Mouse (Mus musculus) ES-Bruce4 (cell line): ENCODE results near the gene Apod. TPM values are rescaled to one million over a fixed set of nuclear protein-coding genes. Genes with fewer than 3 reads are reported as not detected.

Experiments
- H3K27ac ChIP-seq: 2 replicates; pipeline ENCODE4 v1.5.1; 2012; ENCODE audit warnings: low read length, inconsistent platforms; ENCODE audit not compliant: insufficient read depth
- H3K27me3 ChIP-seq: 2 replicates; pipeline ENCODE4 v1.6.1; 2012; ENCODE audit warnings: mild to moderate bottlenecking, low read length, inconsistent platforms; ENCODE audit not compliant: control insufficient read depth, poor library complexity, insufficient read depth, severe bottlenecking
- H3K36me3 ChIP-seq: 2 replicates; pipeline ENCODE4 v1.6.1; 2012; ENCODE audit warnings: inconsistent platforms, mild to moderate bottlenecking, low read length, moderate library complexity; ENCODE audit not compliant: control insufficient read depth, poor library complexity, insufficient read depth, severe bottlenecking
- H3K4me1 ChIP-seq: one replicate; pipeline ENCODE4 v1.8.1; 2011; ENCODE audit warnings: low read length; ENCODE audit not compliant: control insufficient read depth, insufficient read depth
- H3K4me3 ChIP-seq: 2 replicates; pipeline ENCODE4 v1.5.1; 2011; ENCODE audit warnings: low read depth, mild to moderate bottlenecking, low read length
- H3K9ac ChIP-seq: 2 replicates; pipeline ENCODE4 v1.6.1; 2012; ENCODE audit warnings: low read depth, mild to moderate bottlenecking, inconsistent platforms; ENCODE audit not compliant: poor library complexity, severe bottlenecking
- H3K9me3 ChIP-seq: replicated peaks from 2 replicates; pipeline ENCODE4 v1.6.1; 2012; ENCODE audit warnings: mild to moderate bottlenecking, low read length, inconsistent platforms; ENCODE audit not compliant: control insufficient read depth, poor library complexity, insufficient read depth, severe bottlenecking
- CTCF ChIP-seq: IDR thresholded peaks from one replicate; pipeline ENCODE4 v1.8.1; 2011; ENCODE audit warnings: low read depth, low read length
- EP300 ChIP-seq: IDR thresholded peaks from 2 replicates; pipeline ENCODE4 v1.6.1; 2011; ENCODE audit warnings: low read depth, low read length; ENCODE audit not compliant: insufficient read depth
- POLR2A ChIP-seq: IDR thresholded peaks from one replicate; pipeline ENCODE4 v1.8.1; 2011; ENCODE audit warnings: low read length; ENCODE audit not compliant: insufficient read depth
- polyA plus RNA-seq: library from polyadenylated mRNA; stranded (reverse); fragments of >200 nt; gene quantifications from 2 replicates; pipeline ENCODE4 v1.2.4, GENCODE M21; 2011; ENCODE audit warnings: low read depth; ENCODE audit not compliant: missing spikeins, insufficient read depth, insufficient read length

Apod gene
- polyA plus RNA-seq, 1 experiment = 0.54 TPM

DNA sequence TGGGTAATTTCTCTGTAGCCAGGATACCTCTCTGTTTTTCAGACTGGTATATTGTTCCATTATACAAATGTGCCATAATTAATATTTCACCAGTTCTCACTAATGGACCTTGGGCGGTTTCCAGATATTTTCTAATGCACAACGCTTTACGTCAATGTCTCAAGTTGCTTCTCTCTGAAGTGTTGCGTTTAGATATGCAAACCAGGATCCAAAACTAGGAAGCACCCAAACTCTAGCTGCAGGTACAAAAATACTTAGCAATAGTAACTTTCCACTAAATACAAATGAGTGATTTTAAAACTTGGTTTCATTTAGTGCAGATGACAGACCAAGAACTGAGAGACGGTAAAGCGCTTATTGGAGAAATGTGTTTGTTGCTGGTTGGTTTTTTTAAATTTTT, 40.5 kb downstream of the Apod start:
- TF ChIP-seq CTCF = no peak
- no peak for TF ChIP-seq POLR2A
- no peak for TF ChIP-seq EP300
- no peaks in the 10 kb centered on the region for H3K27me3 ChIP-seq
- H3K4me3 ChIP-seq = peak overlapping the region; percentile 98
- no peaks in the 10 kb centered on the region for H3K9me3 ChIP-seq
- H3K27ac ChIP-seq = no peak overlapping the region
- peak overlapping the region; percentile 99 for H3K9ac ChIP-seq
- H3K36me3 ChIP-seq = peaks cover 11% of the 10 kb centered on the region
- H3K4me1 ChIP-seq = peaks cover 3% of the 10 kb centered on the region

- Histone ChIP-seq H3K36me3 (peaks cover 7% of the 10 kb centered on the region), H3K4me3 (no peak overlapping the region), H3K27me3 (no peaks in the 10 kb centered on the region), H3K4me1 (no peaks in the 10 kb centered on the region), H3K9ac (no peak overlapping the region), H3K9me3 (no peaks in the 10 kb centered on the region), H3K27ac (no peak overlapping the region)
- TF ChIP-seq CTCF (no peak), POLR2A (no peak), EP300 (no peak)
Observed at GRCm38 (mm10) chr16:31266692-31267091, 47.9 kb downstream of the Apod start.

- Histone ChIP-seq H3K9me3 (no peaks in the 10 kb centered on the region), H3K4me3 (no peak overlapping the region), H3K9ac (no peak overlapping the region), H3K36me3 (peaks cover 22% of the 10 kb centered on the region), H3K27me3 (no peaks in the 10 kb centered on the region), H3K27ac (no peak overlapping the region), H3K4me1 (peaks cover 1% of the 10 kb centered on the region)
- TF ChIP-seq POLR2A (no peak), CTCF (no peak), EP300 (no peak)
Observed at GRCm38 (mm10) chr16:31256151-31256550, 58.5 kb downstream of the Apod start.

DNA sequence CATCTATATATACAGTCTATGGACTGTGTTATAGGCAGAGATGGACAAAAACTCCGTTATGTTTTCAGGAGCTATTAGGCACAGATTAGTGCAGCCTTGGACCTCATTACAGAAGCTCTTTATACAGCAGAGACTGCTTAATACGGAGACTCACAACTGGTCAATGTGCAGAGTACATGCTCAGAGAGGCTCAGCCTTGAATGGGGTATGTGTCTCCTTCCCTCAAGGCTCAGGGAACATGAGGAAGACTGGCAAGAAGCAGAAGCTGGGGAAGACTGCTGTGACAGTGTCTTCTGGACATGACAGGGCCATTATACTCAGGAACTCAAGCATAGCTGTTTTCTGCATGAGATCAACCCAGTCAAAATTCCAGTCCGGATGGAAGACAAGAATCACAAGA, 58.9 kb downstream of the Apod start:
- H3K36me3 ChIP-seq = peaks cover 22% of the 10 kb centered on the region
- H3K27me3 ChIP-seq = no peaks in the 10 kb centered on the region
- no peak overlapping the region for H3K4me3 ChIP-seq
- TF ChIP-seq POLR2A = no peak
- TF ChIP-seq CTCF = no peak
- TF ChIP-seq EP300 = no peak
- no peaks in the 10 kb centered on the region for H3K9me3 ChIP-seq
- H3K27ac ChIP-seq = no peak overlapping the region
- no peak overlapping the region for H3K9ac ChIP-seq
- peaks cover 1% of the 10 kb centered on the region for H3K4me1 ChIP-seq

DNA sequence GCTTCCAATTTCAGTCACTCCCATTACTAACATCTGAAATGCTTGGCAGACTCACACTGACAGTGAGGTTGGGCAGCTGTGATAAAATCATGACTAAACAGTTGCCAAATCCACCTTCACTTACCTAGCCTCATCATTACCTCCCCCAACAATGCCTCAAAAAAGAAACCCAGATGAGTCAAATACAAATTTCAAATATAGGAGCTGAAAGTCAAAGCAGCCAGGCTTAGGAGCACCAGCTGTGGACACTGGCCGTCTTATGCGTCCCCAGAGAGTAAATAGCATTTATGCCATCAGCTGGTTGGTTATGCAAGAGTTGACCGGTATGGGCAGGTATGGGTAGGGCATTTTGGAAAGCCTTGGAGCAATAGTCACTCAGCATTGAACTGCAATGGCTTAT, 65.2 kb downstream of the Apod start:
- Histone ChIP-seq H3K27ac (no peak overlapping the region), H3K9ac (no peak overlapping the region), H3K36me3 (no peaks in the 10 kb centered on the region; the same call in 1 of the 2 replicates), H3K27me3 (no peaks in the 10 kb centered on the region), H3K4me3 (no peak overlapping the region), H3K9me3 (no peaks in the 10 kb centered on the region), H3K4me1 (peaks cover 1% of the 10 kb centered on the region)
- TF ChIP-seq POLR2A = no peak
- TF ChIP-seq EP300 = no peak
- TF ChIP-seq CTCF = no peak

DNA sequence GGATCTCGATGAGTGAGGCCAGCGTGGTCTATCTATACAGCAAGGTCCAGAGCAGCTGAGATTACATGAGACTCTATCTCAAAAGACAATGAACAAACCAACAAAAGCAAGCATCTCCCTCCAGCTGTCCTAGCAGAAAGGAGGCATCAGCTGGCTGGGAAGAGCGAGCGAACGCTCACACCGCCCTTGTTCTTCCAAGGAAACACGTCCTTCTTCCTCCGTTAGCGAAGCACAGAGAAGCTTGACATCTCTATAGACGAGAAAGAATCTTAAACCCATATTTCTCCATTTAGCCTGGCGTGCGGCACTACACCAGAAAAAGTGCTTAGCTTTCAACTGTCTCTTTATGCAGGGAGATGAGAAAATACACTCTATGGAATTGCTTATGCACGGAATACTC, 65.9 kb downstream of the Apod start:
- Histone ChIP-seq H3K9me3 (no peaks in the 10 kb centered on the region), H3K27me3 (no peaks in the 10 kb centered on the region), H3K4me3 (no peak overlapping the region), H3K4me1 (peaks cover 1% of the 10 kb centered on the region), H3K27ac (no peak overlapping the region), H3K36me3 (no peaks in the 10 kb centered on the region; the same call in 1 of the 2 replicates), H3K9ac (no peak overlapping the region)
- TF ChIP-seq POLR2A (no peak), EP300 (no peak), CTCF (no peak)
